Mouse (Mus musculus): ENCODE results near the gene Gm11146.

GRCm38 (mm10) chr16:77601994-77602393, at the start of gene Gm11146:
- TF ChIP-seq RAD21 (IDR thresholded peaks at IDR 0.05; ENCODE audit: low read depth, low read length) (no peak), ELF1 (IDR thresholded peaks at IDR 0.05; ENCODE audit: low read depth, low read length) (no peak), E2F4 (IDR thresholded peaks at IDR 0.05; ENCODE audit: borderline replicate concordance, low read depth, low read length) (no peak), CTCF (IDR thresholded peaks at IDR 0.05 in 2 of 3, conservative IDR thresholded peaks at IDR 0.05 in 1 of 3; ENCODE audit: control insufficient read depth in 1 of 3, insufficient read depth in 1 of 3, low read depth in 2 of 3, low read length in 3 of 3, poor library complexity in 1 of 3, severe bottlenecking in 1 of 3) (no peak), POLR2A (IDR thresholded peaks at IDR 0.05; ENCODE audit: control insufficient read depth in 1 of 2, insufficient read depth in 1 of 2, low read depth in 1 of 2, low read length in 2 of 2, poor library complexity in 1 of 2) (no peak), HCFC1 (IDR thresholded peaks at IDR 0.05; ENCODE audit: low read depth, low read length) (no peak)

Measured in MEL (cell line).